Mouse (Mus musculus) right cerebral cortex, postnatal 14 days (tissue): ENCODE data around the gene Stx2.
"Not testable (repeated sequence)": the region's sequence is repeated elsewhere in the genome, so short reads cannot be mapped to it uniquely, and the experiment has no call there.

ENCODE experiments used
- DNase-seq: peaks from one replicate; pipeline ENCODE4 v3.0.0; 2022

Stx2 gene

DNA sequence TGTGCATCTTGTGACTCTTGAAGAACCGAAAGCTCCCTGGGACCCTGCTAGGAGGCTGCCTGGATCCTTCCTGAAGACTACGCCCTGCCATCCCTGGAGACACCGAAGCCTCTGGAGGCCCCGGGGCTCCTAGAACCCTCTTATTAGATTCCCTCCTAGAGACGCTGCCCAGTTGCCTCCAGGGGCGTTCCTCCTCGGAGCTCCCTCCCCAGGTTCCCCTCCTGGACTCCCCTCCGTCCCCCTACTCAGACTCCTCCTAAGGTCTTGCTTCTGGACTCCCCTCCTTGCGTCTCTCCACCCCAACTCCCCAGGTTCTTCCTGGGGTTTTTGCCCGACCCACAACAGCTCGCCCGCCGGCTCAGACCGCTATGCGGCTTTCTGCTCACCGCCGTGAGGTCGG lies 366 bp downstream of the Stx2 start:
- no peak for DNase-seq

- DNase-seq, result no peak
Observed at GRCm38 (mm10) chr5:129007105-129007957, 1.0 kb downstream of the Stx2 start.

DNA sequence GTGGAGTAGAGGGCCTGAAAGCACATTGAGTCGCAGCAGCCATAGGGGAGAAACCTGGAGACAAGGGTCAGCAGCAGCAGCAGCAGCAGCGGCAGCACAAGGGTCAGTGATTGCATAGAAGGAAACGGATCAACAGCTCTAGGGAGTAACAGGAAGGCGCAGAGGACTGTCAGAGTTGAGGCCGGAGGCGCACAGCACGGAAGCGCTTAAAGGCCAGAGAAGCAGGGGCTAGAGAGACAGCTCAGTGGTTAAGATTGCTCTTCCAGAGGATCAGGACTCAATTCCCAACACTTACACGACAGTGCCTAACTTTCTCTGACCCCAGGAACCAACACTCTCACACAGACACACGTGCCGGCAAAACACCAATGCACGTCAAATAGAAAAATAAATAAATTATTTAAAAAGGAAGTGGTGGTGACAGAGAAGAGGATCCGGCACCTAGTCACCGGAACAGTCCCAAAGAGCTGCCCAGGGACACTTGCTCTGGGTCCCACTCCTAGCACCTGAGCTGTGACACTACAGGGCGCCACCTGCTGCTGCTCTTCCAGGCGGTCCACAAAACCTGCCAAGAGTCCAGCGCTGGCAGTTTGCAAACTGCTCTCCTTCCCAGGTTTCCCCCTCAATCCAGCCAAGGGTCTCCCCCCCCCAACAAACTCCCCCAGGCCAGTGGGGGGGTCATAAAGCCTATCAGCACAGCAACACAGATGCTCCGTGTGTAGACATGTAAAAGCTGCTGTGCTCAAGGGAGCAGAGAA lies 2.2 kb downstream of the Stx2 start:
- no peak for DNase-seq

DNA sequence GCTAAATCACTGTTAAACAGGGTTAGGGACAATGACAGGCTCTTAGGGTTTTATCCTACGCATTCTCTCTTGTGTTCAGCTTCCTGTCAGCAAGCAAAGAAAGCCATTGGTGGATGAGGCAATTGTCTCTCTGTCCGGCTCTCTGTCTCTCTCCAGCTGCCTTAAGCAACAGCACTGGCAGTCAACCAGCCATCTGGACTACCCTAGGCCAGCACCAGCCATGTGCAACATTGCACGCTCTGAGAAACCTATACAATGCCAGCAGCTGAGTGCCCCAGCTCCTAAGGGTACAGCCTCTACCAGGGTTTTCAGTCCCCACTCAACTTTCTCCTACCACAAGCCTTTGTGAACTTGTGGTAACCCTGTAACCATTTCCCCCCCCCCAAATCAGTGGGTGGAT lies 3.0 kb downstream of the Stx2 start:
- DNase-seq, result no peak

DNA sequence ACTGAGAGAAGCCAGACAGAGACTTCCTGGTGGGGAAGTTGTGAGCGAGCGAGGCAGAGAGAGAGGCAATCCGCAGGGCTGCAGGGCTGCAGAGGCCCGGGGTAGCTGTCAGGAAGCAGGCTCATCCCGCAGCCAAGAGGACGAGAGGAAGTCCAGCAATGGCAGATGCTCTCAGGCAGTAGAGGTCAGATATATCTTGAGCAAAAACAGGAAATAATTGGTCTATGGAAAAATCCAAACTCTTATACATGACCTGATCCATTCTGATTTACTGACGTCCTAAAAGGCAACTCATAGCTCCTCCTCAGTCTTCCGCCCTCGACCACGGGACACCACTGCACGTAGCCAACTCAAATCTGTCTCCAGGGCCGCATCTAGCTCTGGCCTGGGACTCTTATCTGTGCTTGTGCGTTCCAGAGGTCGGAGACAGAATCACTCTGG lies 5.8 kb downstream of the Stx2 start:
- no peak for DNase-seq

DNA sequence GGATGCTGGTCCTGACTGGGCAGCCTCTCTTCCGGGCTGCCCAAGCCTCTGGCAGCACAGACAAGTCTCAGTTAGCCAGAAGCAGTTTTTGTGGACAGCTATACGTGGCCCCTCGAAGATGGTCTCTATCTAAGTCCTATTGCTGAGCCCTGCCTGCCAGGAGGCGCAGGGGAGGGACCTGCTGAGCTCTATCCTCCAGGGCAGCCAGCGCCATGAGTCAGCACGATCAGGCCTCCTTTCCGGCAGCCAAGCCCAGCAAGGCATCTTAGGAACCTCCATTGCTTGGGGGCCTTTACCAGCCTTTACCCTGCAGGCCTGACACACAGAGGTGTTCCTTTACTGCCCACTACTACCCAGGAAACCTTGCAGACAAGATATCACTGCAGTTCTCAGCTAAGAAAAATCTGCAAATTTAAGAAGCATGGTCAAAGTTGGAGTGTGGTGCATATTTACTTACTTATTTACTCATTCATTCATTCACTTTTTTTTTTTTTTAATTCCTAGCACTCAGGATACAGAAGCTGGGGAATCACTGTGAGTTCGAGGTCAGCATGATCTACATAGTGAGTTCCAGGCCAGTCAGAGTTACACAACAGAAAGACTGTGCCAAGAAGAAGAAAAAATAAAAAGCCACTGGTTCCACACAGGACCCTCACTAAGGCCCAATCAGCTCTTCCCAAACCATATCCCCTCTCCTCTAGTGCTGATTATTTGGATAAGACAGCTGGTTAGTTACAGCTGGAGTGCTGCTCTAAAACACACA lies 7.5 kb downstream of the Stx2 start:
- no peak for DNase-seq

GRCm38 (mm10) chr5:128987141-128987954 lies 21.0 kb downstream of the Stx2 start:
- DNase-seq, result no peak

- no peak for DNase-seq
Observed at GRCm38 (mm10) chr5:128985946-128986345, 22.4 kb downstream of the Stx2 start.

DNA sequence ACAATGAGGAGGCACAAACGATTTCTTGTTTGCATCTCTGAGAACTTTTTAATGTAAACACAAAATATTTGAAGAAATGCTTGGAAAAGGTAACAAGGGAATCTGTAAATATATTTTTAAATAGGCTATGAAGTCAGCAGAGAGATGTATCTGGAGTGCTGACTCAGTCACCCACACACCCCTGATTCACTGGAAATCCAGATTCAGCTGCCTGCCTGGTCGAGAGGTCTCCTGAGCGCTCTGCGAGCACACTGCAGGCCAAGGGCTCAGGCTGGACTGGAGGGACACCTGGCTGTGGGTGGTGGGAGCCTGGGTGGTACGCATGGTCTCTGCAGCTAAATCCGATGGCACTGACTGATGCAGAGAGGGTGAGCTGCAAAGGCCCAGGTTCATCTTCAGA lies 23.8 kb downstream of the Stx2 start:
- no peak for DNase-seq

DNA sequence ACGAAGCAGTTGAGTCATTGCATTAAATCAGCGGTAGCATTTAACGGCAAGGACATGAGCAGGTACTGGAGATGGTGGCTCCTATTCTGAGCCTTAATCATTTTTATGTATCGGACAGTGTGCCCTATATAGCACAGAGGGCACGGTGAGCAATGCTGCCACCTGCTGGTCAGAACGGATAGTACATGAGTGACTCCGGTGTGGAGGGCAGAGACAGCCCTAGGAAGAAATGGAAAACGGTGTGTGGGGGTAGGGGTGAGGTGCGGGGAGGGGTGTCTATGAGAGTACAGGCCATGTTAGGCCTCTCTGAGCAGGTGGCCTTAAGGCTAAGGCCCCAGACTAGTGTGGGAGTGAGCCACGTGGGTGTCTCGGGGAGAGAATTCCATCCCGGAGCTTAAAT lies 26.8 kb downstream of the Stx2 start:
- DNase-seq, result peak; percentile 64

DNA sequence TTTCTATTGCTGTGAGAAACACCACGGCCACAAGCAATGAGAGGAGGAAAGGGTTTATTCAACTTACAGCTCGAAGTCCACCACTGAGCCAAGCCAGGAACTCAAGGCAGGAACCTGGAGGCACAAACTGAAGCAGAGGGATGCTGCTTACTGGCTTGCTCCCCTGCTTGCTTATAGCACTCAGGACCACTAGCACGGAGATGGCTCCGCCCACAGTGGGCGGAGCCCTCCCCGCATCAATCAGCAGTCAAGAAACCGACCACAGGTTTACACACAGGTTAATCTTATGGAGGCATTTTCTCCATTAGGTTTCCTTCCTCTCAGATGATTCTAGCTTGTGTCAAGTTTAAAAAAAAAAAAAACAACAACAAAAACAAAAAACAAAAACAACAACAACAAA lies 27.5 kb downstream of the Stx2 start:
- DNase-seq, result no peak

GRCm38 (mm10) chr5:128978957-128979356 lies 29.4 kb downstream of the Stx2 start:
- no peak for DNase-seq

DNA sequence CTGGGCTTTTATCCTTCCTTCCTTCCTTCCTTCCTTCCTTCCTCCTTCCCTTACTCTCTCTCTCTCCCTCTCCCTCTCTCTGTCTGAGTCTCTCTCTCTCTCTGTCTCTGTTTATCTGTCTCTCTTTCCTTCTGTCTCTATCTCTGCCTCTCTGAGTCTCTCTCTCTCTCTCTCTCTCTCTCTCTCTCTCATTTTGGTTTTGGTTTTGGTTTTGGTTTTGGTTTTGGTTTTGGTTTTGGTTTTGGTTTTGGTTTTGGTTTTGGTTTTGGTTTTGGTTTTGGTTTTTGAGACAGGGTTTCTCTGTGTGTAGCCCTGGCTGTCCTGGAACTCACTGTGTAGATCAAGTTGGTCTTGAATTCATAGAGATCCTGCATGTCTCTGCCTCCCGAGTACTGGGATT lies 30.9 kb downstream of the Stx2 start:
- DNase-seq, result not testable (repeated sequence)

DNA sequence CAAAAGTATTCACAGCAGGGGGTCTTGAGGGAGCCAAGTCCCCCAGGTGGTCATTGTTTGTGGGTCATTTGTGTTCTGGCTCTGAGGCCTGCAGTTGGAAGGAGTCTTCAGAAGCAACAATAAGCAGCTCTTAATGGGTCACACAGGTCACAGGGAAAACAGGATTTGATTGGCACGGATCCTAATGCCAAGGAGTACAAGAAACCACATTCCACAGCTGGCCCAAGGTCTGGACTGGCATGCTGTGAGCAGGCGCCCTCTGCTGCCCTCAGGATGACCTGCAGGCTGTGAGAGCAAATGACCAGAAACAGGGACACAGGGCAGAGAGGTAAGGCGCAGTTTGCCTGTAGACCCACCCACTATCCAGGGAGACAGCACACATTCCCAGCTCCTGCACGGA lies 32.1 kb downstream of the Stx2 start:
- no peak for DNase-seq

DNA sequence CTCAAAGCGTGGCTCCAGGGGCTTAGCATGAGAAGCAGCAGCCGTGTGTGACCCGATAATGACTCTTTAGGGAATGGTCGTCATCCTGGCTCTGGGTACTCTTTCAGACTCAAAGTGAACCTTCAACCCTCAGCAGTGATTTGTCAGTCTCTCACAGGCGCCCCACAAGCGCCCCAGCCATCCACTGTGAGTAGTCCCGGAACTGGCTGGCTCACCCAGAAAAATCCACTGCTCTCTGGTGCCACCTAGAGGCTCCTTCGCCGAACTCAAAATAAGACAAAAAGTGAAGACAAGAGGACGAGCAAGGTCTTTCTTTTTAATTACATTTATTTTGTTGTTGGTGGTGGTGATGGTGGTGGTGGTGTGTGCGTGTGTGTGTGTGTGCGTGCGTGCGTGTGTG lies 37.1 kb downstream of the Stx2 start:
- peak; percentile 80 for DNase-seq

- DNase-seq, result no peak
Observed at GRCm38 (mm10) chr5:128970878-128971277, 37.5 kb downstream of the Stx2 start.

- no peak for DNase-seq
Observed at GRCm38 (mm10) chr5:128964353-128964752, 44.0 kb downstream of the Stx2 start.

DNA sequence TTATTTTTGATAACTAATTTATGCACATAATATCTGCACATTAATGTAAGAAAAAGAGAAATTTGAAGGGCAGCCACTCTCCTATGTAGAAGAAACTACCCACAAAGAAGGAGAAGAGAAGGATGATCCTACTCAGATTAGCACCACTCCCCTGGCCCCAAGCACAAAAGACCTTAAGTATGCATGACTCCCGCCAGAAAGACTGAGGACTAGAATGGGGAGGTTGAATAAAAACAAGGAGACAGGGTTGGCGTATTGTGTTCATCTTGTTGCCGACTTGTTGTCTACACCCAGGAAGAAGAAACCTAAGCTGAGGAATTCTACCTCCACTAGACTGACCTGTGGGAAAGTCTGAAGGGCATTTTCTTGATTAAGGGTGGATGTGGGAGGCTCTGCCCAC lies 49.5 kb downstream of the Stx2 start:
- DNase-seq, result no peak

GRCm38 (mm10) chr5:128954371-128954770 lies 54.0 kb downstream of the Stx2 start:
- peak; percentile 53 for DNase-seq

- peak; percentile 75 for DNase-seq
Observed at GRCm38 (mm10) chr5:128953278-128954070, 54.9 kb downstream of the Stx2 start, which contains the start of gene Rimbp2. Gene Rimbp2 (minus strand): TSS chr5:128953486.
